Mouse (Mus musculus): ENCODE results near the gene Lamb3.
A peak's percentile ranks its signal among the peaks of the same experiment; 100 is the strongest.

DNA sequence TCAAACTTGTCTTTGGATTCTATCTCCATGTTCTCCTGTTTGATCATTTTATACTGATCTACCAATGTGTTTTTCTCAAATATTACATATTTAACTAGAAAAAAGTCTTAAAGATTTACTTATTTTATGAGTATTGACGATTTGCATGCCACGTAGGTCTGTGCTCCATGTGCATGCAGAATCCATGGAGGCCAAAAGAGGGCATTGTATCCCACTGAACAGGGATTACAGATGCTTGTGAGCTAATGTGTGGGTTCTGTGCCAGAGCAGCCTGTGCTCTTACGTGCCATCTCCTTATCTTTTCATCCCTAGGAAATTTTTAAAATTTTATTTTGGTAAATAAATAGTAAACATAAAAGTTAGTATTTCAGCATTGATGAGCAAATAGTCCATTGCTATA is 184.8 kb downstream of the Lamb3 start:
- no peak for TF ChIP-seq EP300 (IDR thresholded peaks at IDR 0.05)
- 0 out of 2 replicates have a peak, but pooled peaks have one; percentile 3 for TF ChIP-seq CTCF (IDR thresholded peaks at IDR 0.05)

Data from lung, postnatal 0 days (tissue).